Mouse (Mus musculus): Measurements from ENCODE around the gene Stau1. TPM values are rescaled to one million over a fixed set of nuclear protein-coding genes. Genes with fewer than 3 reads are reported as not detected.
A peak's percentile ranks its signal among the peaks of the same experiment; 100 is the strongest.
"Not testable (repeated sequence)": the region's sequence is repeated elsewhere in the genome, so short reads cannot be mapped to it uniquely, and the experiment has no call there.

Stau1 gene
- polyA plus RNA-seq (2012; ENCODE audit: insufficient read depth, insufficient read length, missing spikeins), result 34.7 and 35.9 TPM in 2 replicates

GRCm38 (mm10) chr2:166995796-166996532, at the start of gene Stau1:
TSS of gene Stau1 (minus strand) at chr2:166996299.
- peak within 1 kb of the TSS; percentile 88 for H3K4me3 ChIP-seq (ENCODE audit: insufficient read depth, low read depth, low read length)
- H3K4me1 ChIP-seq (ENCODE audit: control insufficient read depth, insufficient read depth, insufficient read length, low read length), result peaks cover 16% of the 10 kb centered on the region
- H3K27ac ChIP-seq (replicated peaks; ENCODE audit: low read depth, low read length), result peak within 1 kb of the TSS; percentile 83

DNA sequence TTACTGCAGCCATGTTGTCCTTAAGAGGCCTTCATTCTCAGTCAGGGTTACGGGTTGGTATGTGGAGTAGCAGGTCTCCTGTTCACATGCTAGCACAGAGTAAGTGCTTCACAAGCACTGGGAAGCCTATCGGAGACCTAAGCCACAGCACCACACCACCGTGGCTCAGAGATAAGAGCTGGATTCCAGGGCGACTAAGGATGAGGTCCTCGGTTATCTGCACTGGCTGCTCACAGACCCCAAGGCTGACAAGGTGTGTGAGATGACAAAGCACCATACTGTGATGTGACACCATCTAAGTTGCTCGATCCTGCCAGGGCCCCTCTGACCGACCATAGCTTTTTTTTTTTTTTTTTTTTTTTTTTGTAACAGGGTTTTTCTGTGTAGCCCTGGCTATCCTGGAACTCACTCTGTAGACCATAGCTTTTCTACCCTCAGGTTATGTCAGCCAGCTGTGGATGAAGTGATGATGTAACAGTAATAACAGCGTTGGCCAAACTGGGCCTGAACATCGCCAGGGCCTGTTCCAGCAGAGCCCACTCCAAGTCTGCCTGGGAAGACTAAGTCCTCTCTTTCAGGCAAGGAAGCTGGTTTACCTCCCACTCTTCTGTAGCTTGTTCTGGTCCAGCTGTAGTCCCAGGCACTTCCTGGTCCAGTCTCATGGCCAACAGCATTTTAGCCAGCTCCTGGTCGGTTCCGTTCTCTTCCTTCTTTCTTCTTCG, 47.5 kb upstream of the Stau1 start:
- Histone ChIP-seq H3K4me3 (ENCODE audit: insufficient read depth, low read depth, low read length) (no peak overlapping the region), H3K4me1 (ENCODE audit: control insufficient read depth, insufficient read depth, insufficient read length, low read length) (no peaks in the 10 kb centered on the region), H3K27ac (replicated peaks; ENCODE audit: low read depth, low read length) (no peak overlapping the region)

DNA sequence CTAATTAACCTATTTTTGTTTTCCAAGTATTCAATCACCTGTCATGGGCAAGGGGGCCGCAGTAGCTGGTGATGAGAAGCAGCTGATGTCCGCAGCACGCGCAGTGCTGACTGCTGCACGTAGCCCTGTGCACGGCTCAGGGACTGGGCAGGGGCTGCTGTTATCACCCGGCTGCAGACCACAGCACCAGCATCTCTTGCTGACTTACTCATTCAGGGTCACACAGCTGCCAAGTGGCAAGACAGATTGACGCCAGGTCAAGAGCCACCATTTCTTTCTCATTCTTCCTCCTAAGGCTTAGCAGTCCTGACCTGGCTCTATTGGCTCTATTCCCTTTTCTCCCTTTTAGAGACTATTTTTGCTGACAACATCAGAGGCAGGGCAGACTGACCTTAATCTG, 43.3 kb upstream of the Stau1 start:
- no peak overlapping the region for H3K27ac ChIP-seq (replicated peaks; ENCODE audit: low read depth, low read length)
- H3K4me3 ChIP-seq (ENCODE audit: insufficient read depth, low read depth, low read length), result no peak overlapping the region
- no peaks in the 10 kb centered on the region for H3K4me1 ChIP-seq (ENCODE audit: control insufficient read depth, insufficient read depth, insufficient read length, low read length)

- H3K4me1 ChIP-seq (ENCODE audit: control insufficient read depth, insufficient read depth, insufficient read length, low read length), result no peaks in the 10 kb centered on the region
- H3K4me3 ChIP-seq (ENCODE audit: insufficient read depth, low read depth, low read length), result no peak overlapping the region
- no peak overlapping the region for H3K27ac ChIP-seq (replicated peaks; ENCODE audit: low read depth, low read length)
Measured at GRCm38 (mm10) chr2:167038716-167039115, 42.6 kb upstream of the Stau1 start.

DNA sequence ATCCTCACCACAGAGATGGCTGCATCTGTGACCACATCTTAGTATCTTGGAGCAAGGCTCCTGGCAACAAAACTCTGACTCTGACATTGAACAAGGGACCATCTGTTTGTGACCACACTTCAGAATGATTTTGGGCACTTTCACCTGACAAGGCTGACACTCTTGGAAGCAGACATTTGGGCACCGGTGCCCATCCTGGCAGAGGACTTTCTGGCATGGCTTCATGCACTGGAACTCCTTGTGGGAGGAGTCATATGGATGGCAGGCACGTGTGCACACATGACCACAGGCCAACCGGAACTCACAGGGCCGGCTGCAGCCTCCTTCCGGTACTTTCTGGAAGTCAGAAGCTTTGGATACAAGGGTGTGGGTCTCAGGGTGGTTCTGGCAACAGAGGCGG, 42.2 kb upstream of the Stau1 start:
- no peak overlapping the region for H3K27ac ChIP-seq (replicated peaks; ENCODE audit: low read depth, low read length)
- no peaks in the 10 kb centered on the region for H3K4me1 ChIP-seq (ENCODE audit: control insufficient read depth, insufficient read depth, insufficient read length, low read length)
- H3K4me3 ChIP-seq (ENCODE audit: insufficient read depth, low read depth, low read length), result no peak overlapping the region

- no peak overlapping the region for H3K4me3 ChIP-seq (ENCODE audit: insufficient read depth, low read depth, low read length)
- no peak overlapping the region for H3K27ac ChIP-seq (replicated peaks; ENCODE audit: low read depth, low read length)
- no peaks in the 10 kb centered on the region for H3K4me1 ChIP-seq (ENCODE audit: control insufficient read depth, insufficient read depth, insufficient read length, low read length)
Measured at GRCm38 (mm10) chr2:167037710-167038109, 41.6 kb upstream of the Stau1 start.

GRCm38 (mm10) chr2:167030507-167030906, 34.4 kb upstream of the Stau1 start:
- H3K27ac ChIP-seq (replicated peaks; ENCODE audit: low read depth, low read length), result no peak overlapping the region
- no peak overlapping the region for H3K4me3 ChIP-seq (ENCODE audit: insufficient read depth, low read depth, low read length)
- no peaks in the 10 kb centered on the region for H3K4me1 ChIP-seq (ENCODE audit: control insufficient read depth, insufficient read depth, insufficient read length, low read length)

- Histone ChIP-seq H3K27ac (replicated peaks; ENCODE audit: low read depth, low read length) (no peak overlapping the region), H3K4me3 (ENCODE audit: insufficient read depth, low read depth, low read length) (no peak overlapping the region), H3K4me1 (ENCODE audit: control insufficient read depth, insufficient read depth, insufficient read length, low read length) (no peaks in the 10 kb centered on the region)
Measured at GRCm38 (mm10) chr2:167028553-167028952, 32.5 kb upstream of the Stau1 start.

- H3K27ac ChIP-seq (replicated peaks; ENCODE audit: low read depth, low read length), result 0 out of 2 replicates have a peak overlapping the region, but pooled peaks have one; percentile 31
- H3K4me1 ChIP-seq (ENCODE audit: control insufficient read depth, insufficient read depth, insufficient read length, low read length), result 0 out of 2 replicates have a peak, but pooled peaks cover 3% of the 10 kb centered on the region
- no peak overlapping the region for H3K4me3 ChIP-seq (ENCODE audit: insufficient read depth, low read depth, low read length)
Measured at GRCm38 (mm10) chr2:167019396-167019795, 23.3 kb upstream of the Stau1 start.

GRCm38 (mm10) chr2:167015382-167015718, 19.3 kb upstream of the Stau1 start:
- Histone ChIP-seq H3K27ac (replicated peaks; ENCODE audit: low read depth, low read length) (no peak overlapping the region), H3K4me3 (ENCODE audit: insufficient read depth, low read depth, low read length) (peak overlapping the region; percentile 77), H3K4me1 (ENCODE audit: control insufficient read depth, insufficient read depth, insufficient read length, low read length) (0 out of 2 replicates have a peak, but pooled peaks cover 3% of the 10 kb centered on the region)

- H3K27ac ChIP-seq (replicated peaks; ENCODE audit: low read depth, low read length), result peak within 1 kb of the TSS; percentile 52
Measured at GRCm38 (mm10) chr2:167014702-167015381, 18.7 kb upstream of the Stau1 start, which contains the start of gene Ddx27. TSS of gene Ddx27 (plus strand) at chr2:167015193.

DNA sequence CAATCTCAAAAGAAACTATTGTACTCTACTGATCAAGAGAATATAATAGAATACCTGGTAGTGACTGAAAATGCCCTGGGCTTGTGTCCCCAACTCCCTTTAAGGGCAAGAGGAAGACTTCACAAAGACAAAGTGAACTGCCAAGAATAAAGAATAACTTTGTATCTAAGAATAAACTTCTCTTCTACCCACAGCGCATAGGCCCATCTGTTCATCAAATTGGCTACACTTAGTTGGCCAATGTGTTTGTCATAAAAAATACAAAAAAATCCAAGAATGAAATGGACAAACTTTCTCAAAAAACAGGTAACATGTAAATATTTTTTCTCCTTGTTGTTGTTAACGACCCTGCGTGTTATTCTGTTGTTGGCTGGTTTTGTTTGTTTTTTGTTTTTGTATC, 14.4 kb upstream of the Stau1 start:
- no peaks in the 10 kb centered on the region for H3K4me1 ChIP-seq (ENCODE audit: control insufficient read depth, insufficient read depth, insufficient read length, low read length)

More at GRCm38 (mm10) chr2:167014702-167015381, 18.7 kb upstream of the Stau1 start, which contains the start of gene Ddx27:
- Histone ChIP-seq H3K4me3 (ENCODE audit: insufficient read depth, low read depth, low read length) (peak within 1 kb of the TSS; percentile 77), H3K4me1 (ENCODE audit: control insufficient read depth, insufficient read depth, insufficient read length, low read length) (0 out of 2 replicates have a peak, but pooled peaks cover 3% of the 10 kb centered on the region)

GRCm38 (mm10) chr2:167009483-167009882, 13.4 kb upstream of the Stau1 start:
- Histone ChIP-seq H3K27ac (replicated peaks; ENCODE audit: low read depth, low read length) (no peak overlapping the region), H3K4me1 (ENCODE audit: control insufficient read depth, insufficient read depth, insufficient read length, low read length) (no peaks in the 10 kb centered on the region), H3K4me3 (ENCODE audit: insufficient read depth, low read depth, low read length) (no peak overlapping the region)

More for the DNA sequence above, 14.4 kb upstream of the Stau1 start:
- no peak overlapping the region for H3K4me3 ChIP-seq (ENCODE audit: insufficient read depth, low read depth, low read length)
- no peak overlapping the region for H3K27ac ChIP-seq (replicated peaks; ENCODE audit: low read depth, low read length)

GRCm38 (mm10) chr2:167007565-167007964, 11.5 kb upstream of the Stau1 start:
- not testable (repeated sequence) for H3K27ac ChIP-seq (replicated peaks; ENCODE audit: low read depth, low read length); H3K4me3 ChIP-seq (ENCODE audit: insufficient read depth, low read depth, low read length); H3K4me1 ChIP-seq (ENCODE audit: control insufficient read depth, insufficient read depth, insufficient read length, low read length)

DNA sequence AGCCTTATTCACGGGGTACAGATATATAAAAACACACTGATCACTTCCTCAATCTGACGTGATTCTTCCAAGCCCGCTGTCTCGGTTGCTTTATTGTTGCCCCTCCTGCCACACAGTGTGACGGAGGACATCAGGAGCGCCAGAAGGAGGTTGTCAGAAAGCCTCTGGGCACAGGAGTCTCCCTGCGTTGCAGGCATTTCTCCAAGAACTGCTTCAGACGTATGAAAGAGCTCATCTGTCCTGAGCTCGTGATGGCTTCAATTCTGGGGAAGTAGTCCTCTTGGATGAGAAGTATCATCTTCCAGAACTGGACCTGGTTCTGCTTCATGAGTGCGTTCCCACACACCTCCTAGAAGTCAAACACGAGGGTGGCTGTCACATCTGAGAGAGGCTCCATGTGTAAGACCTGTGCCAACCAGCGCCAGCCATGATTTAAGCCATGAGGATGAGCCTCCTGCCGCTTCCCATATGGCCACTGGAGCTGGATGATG, 10.9 kb upstream of the Stau1 start:
- Histone ChIP-seq H3K27ac (replicated peaks; ENCODE audit: low read depth, low read length) (no peak overlapping the region), H3K4me1 (ENCODE audit: control insufficient read depth, insufficient read depth, insufficient read length, low read length) (no peaks in the 10 kb centered on the region), H3K4me3 (ENCODE audit: insufficient read depth, low read depth, low read length) (no peak overlapping the region)
